Mouse (Mus musculus) mouse trophoblast stem cell (cell line): Measurements from ENCODE around the gene Vmn1r51.
"Not testable (repeated sequence)": the region's sequence is repeated elsewhere in the genome, so short reads cannot be mapped to it uniquely, and the experiment has no call there.

Experiments
- in situ Hi-C, 2 experiments: fragments of 300-500 bp; cut with MseI, MboI; formaldehyde crosslinking; loops; 2 replicates in 1 of 2; 3 replicates in 1 of 2; pipeline ENCODE4 v1.15.1; 2025

Gene Vmn1r51

DNA sequence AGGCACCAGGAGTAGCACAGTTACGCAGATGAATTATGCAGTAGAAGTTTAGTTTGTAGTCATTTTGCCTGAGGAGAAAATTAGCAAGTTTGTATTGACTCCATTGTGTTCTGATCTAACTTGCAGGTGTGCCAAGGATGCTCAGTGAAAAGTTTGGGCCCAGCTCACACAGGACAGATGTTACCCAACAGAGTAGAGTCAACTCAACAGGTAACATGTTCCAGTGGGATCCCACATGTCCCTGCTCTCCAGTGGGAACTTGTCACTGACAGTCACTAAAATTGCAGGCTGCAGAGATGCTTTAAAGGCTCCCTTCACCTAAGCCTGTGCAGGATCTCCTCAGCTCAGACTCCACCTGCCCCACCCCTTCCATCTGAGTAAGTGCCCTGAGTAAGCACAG is at the start of gene Vmn1r51:
Vmn1r51 (plus strand) TSS at position 301 of the 400 bp plus-strand sequence.
- in situ Hi-C loops, result not testable (repeated sequence)

DNA sequence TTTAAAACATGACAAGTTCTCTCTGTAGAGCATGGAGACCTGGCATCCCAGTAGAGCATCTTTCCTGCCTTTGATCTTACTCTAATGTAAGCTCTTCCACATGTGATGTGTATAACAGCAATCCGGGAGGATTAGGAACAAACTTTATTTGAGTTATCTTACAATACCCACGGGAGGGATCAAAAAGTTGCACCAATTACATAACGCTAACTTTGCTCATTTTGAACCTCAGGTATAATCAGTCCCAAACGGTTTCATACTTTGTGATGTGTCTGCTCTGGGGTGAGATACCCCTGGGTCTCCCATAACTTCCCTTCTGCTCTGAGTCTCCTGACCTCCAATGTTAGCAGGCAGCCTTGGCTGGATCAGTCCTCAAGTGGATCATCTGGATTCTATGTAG is 44.0 kb upstream of the Vmn1r51 start, which contains the start of gene Vmn1r49:
Vmn1r49 (minus strand) TSS at position 101 of the 400 bp plus-strand sequence.
- in situ Hi-C loops, result no loop called here

DNA sequence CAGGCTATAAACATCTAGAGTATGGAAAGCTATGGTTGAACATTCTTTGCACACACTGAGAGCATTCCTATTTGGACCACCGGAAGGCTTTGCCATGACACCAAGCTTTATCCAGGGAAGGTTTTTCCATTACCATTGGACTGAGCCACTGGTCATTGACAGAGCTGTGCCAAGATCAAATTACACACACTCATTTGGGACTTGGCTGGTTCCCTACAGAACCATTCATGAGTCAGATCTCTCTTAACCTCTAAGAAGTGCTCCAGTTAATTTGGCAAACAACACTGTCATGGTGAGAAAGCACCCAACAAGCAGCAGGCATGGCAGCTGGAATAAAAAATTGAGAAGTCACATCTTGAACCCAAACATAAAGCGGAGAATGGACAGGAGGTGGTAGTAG is 21.8 kb upstream of the Vmn1r51 start:
- in situ Hi-C loops, result no loop called here

DNA sequence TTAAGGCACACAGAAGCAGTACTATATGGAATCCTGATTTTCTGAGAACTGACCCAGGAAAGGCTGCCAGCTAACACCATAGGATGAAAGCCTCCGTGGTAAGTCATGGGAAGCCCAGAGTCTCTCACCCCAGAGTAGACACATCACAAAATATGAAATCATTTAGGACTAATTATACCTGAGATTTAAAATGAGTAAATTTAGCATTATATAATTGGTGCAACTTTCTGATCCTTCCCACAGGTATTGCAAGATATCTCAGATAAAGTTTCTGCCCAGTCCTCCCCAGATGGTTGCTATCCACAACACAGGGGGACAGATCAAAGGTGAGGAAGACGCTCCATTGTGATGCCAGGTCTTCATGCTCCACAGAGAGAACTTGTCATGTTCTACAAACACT is 21.3 kb upstream of the Vmn1r51 start, which contains the start of gene Vmn1r50:
Vmn1r50 (plus strand) TSS at position 301 of the 400 bp plus-strand sequence.
- in situ Hi-C loops, result no loop called here

DNA sequence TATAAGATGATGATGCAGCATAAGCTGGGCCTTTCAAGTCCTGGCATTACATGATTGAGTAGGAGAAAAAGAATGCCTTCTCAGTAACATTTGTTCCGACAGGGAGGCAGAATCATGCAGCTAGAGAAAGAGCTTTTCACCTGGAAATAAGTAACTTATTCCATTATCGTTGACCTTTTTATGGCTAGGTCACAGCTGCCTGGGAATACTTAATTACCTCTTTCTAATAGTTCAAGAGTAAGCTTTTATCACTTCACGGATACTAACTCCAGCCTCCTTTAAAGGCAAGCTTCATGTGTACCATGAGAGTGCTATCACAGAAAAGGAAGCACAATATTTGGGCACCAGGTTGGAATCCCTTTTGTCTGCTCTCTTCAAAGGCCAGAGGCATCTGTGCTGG is 37.7 kb downstream of the Vmn1r51 start:
- in situ Hi-C loops, result no loop called here

DNA sequence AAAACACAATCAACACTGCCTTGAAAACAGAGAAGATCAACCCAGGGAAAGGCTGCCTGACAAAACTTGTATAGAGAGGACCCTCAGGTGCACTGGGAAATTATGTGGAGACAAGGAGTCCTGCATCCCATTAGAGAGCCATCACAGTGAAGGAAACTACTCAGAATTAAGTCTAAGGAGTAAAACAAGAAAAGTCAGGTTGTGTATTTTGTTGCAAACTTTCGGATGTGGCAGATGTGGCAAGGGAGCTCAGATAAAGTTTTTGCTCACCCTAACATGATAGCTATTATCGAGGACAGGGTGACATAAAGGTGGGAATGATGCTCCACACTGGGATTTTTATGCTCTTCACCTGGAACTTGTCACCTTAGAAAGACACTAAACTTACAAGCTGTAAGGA is 52.1 kb downstream of the Vmn1r51 start, which contains the start of gene Vmn1r52:
Vmn1r52 (plus strand) TSS at position 301 of the 400 bp plus-strand sequence.
- in situ Hi-C loops, result no loop called here
